ENCODE assay signal across 15 mouse cellular contexts in genomic region chr9:64523264-64524045, GRCm38 (mm10).
DNase-seq lines count a peak whose midpoint lies in the region; ATAC-seq and TF ChIP-seq lines count a peak whose summit lies in the region.
"Had no signal": no experiment of that assay in that cellular context is flagged by ENCODE, and none has a peak within 500 bp of the region (broad histone marks: within the 10 kb centered on the region; RNA-seq: fewer than 3 reads in every experiment).

No protein-coding gene starts in this region.

- DNase-seq in forebrain, postnatal 0 days: peak; percentile 33
- no peak for DNase-seq in forebrain, embryonic 10.5 days (ENCODE audit: extremely low spot score, low spot score)
- peak; percentile 48 to 63 for DNase-seq in kidney, postnatal 4 days
- no peak for DNase-seq in kidney, adult 11 months
- DNase-seq in Patski (ENCODE audit: low read depth, low spot score): peak; percentile 66
- DNase-seq in left cerebral cortex, adult 2 months (ENCODE audit: extremely low spot score in 1 of 2, low spot score in 2 of 2): no peak
- DNase-seq: cerebellum, adult 2 months; gastrocnemius, postnatal 36 days; liver; lung, embryonic 14.5 days; right cerebral cortex, postnatal 4 days had no signal

- H3K9ac ChIP-seq in forebrain, postnatal 0 days: no peak overlapping the region
- H3K9ac ChIP-seq in embryonic facial prominence, embryonic 15.5 days: no peak overlapping the region
- H3K9ac ChIP-seq: lung, embryonic 14.5 days had no signal

- H3K27ac ChIP-seq in forebrain, postnatal 0 days (ENCODE audit: low read depth, low read length): no peak overlapping the region
- H3K27ac ChIP-seq in forebrain, embryonic 10.5 days: no peak overlapping the region
- no peak overlapping the region for H3K27ac ChIP-seq in embryonic facial prominence, embryonic 15.5 days (replicated peaks)
- no peak overlapping the region for H3K27ac ChIP-seq in left cerebral cortex, adult 2 months
- H3K27ac ChIP-seq: macrophage had no signal

- no peak for TF ChIP-seq CTCF in forebrain, postnatal 0 days (IDR thresholded peaks at IDR 0.05; ENCODE audit: low read depth)
- TF ChIP-seq CTCF in Patski (IDR thresholded peaks at IDR 0.05): no peak
- TF ChIP-seq CTCF in left cerebral cortex, adult 2 months (IDR thresholded peaks at IDR 0.05): no peak

- H3K4me3 ChIP-seq in forebrain, postnatal 0 days (ENCODE audit: low read depth, low read length): no peak overlapping the region
- no peak overlapping the region for H3K4me3 ChIP-seq in forebrain, embryonic 10.5 days
- H3K4me3 ChIP-seq in embryonic facial prominence, embryonic 15.5 days (replicated peaks): no peak overlapping the region
- H3K4me3 ChIP-seq in left cerebral cortex, adult 2 months: no peak overlapping the region

- H3K4me2 ChIP-seq in forebrain, postnatal 0 days (ENCODE audit: low read depth): no peak overlapping the region
- H3K4me2 ChIP-seq in embryonic facial prominence, embryonic 15.5 days (replicated peaks): no peak overlapping the region
- H3K4me2 ChIP-seq: heart, embryonic 11.5 days; lung, embryonic 14.5 days had no signal

- ATAC-seq in forebrain, postnatal 0 days: no peak
- ATAC-seq in Patski: peak; percentile 58
- 0 out of 2 replicates have a peak, but pooled peaks have one; percentile 43 for ATAC-seq in embryonic facial prominence, embryonic 15.5 days (ENCODE audit: insufficient number of reproducible peaks, low FRiP score, low TSS enrichment, low read depth)
- ATAC-seq: intestine, embryonic 16.5 days had no signal

- intact Hi-C loops in left cerebral cortex, adult 2 months (cut with DNase I): no loop called here

- CTCF ChIA-PET in Patski (lab: Charles Lee): interaction anchor here (0.6 kb wide), 1 partner anchor 11 kb away, joined by 3 read pairs; no protein-coding TSS in a partner anchor

- WGBS in forebrain, postnatal 0 days: 60% methylated on average over 21 of the region's 21 CpGs
- WGBS in forebrain, embryonic 10.5 days: 72% methylated on average over 21 of the region's 21 CpGs
- WGBS in embryonic facial prominence, embryonic 15.5 days: 55% methylated on average over 21 of the region's 21 CpGs

- H3K36me3 ChIP-seq in forebrain, postnatal 0 days (ENCODE audit: insufficient read depth): no peaks in the 10 kb centered on the region
- H3K36me3 ChIP-seq in forebrain, embryonic 10.5 days (replicated peaks): no peaks in the 10 kb centered on the region
- H3K36me3 ChIP-seq in embryonic facial prominence, embryonic 15.5 days: no peaks in the 10 kb centered on the region

- in situ Hi-C loops in Patski (cut with MboI; ENCODE audit: low pct_unique_long_range_greater_than_20kb): loop anchor here (10.0 kb wide), 1 partner anchor 91 kb away; no protein-coding TSS in a partner anchor

- no peaks in the 10 kb centered on the region for H3K27me3 ChIP-seq in forebrain, postnatal 0 days (ENCODE audit: insufficient read depth, low read length)
- peaks cover 41% of the 10 kb centered on the region for H3K27me3 ChIP-seq in forebrain, embryonic 10.5 days (ENCODE audit: poor library complexity, severe bottlenecking)
- no peaks in the 10 kb centered on the region for H3K27me3 ChIP-seq in Patski
- H3K27me3 ChIP-seq in embryonic facial prominence, embryonic 15.5 days: no peaks in the 10 kb centered on the region

- no peaks in the 10 kb centered on the region for H3K4me1 ChIP-seq in forebrain, postnatal 0 days (ENCODE audit: insufficient read depth)
- H3K4me1 ChIP-seq in forebrain, embryonic 10.5 days: peaks cover 41% of the 10 kb centered on the region
- no peaks in the 10 kb centered on the region; the same call in 1 of the 2 replicates for H3K4me1 ChIP-seq in embryonic facial prominence, embryonic 15.5 days

- H3K9me3 ChIP-seq in forebrain, postnatal 0 days (ENCODE audit: low read length): no peaks in the 10 kb centered on the region
- no peaks in the 10 kb centered on the region for H3K9me3 ChIP-seq in forebrain, embryonic 10.5 days
- H3K9me3 ChIP-seq in embryonic facial prominence, embryonic 15.5 days (replicated peaks): no peaks in the 10 kb centered on the region

- POLR2A ChIA-PET in Patski (lab: Charles Lee): no interaction called here

Comparison
In these comparisons a context has a peak if more than half of its experiments do, and no peak if none do; other contexts are left out.
1. DNase-seq: peak in forebrain, postnatal 0 days (single experiment), kidney, postnatal 4 days (2 of 2) and Patski (single experiment); none in forebrain, embryonic 10.5 days (single experiment), kidney, adult 11 months (single experiment) and left cerebral cortex, adult 2 months (0 of 2).